Mouse (Mus musculus): ENCODE results near the gene Slc10a1. TPM values are rescaled to one million over a fixed set of nuclear protein-coding genes. Genes with fewer than 3 reads are reported as not detected.
"Not testable (repeated sequence)": the region's sequence is repeated elsewhere in the genome, so short reads cannot be mapped to it uniquely, and the experiment has no call there.

Slc10a1 gene
- total and polyA plus RNA-seq, 3 experiments: 0.12 to 0.18 TPM; not detected in 1

DNA sequence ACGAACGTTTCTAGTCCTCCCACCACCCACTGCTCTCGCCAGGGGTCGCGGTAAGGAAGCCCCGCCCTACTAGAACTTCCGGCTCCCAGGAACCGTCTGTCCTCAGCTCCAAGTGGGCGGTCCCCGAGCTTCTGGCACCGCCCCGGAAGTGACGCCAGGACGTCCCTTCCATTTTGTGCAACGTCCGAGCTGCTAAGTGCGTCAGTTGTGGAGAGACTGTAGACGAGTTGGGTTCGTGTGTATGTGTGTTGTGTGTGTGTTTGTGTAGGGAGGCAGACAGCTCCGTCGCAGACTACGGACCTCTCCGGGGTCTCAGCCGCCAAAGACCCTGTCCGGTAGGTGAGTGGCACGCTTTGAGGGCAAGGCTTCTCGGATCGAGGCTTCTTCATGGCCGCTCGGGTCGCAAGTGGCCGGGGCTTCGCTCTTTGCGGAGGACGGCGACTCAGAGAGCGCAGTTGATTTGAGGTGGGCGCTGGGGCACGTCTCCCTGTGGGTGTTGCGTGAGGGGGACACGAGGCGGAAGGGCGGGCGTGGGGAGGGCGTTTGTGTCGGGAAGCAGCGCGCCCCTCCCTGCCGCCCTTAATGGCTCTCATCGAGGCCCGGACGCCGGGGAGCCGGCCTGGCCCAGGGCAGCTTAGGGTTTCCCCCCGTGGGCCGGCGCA is 23.0 kb downstream of the Slc10a1 start, which contains the start of gene Srsf5 (continued):
- TF ChIP-seq MEF2A (IDR thresholded peaks at IDR 0.05; ENCODE audit: extremely low read depth, insufficient replicate concordance, low read depth, low read length, poor library complexity, severe bottlenecking) (no peak), BHLHE40 (IDR thresholded peaks at IDR 0.05; ENCODE audit: borderline replicate concordance, low read depth, low read length) (no peak), KAT2A (conservative IDR thresholded peaks at IDR 0.05; ENCODE audit: low read depth, low read length) (peak; percentile 51), NRF1 (IDR thresholded peaks at IDR 0.05; ENCODE audit: insufficient read depth, low read depth, low read length, poor library complexity, severe bottlenecking) (peak; percentile 44), SIN3A (IDR thresholded peaks at IDR 0.05; ENCODE audit: low read length) (peak; percentile 86), E2F4 (IDR thresholded peaks at IDR 0.05; ENCODE audit: borderline replicate concordance, low read depth, low read length) (no peak), POLR2A (IDR thresholded peaks at IDR 0.05; ENCODE audit: control insufficient read depth in 1 of 2, insufficient read depth in 1 of 2, low read depth in 1 of 2, low read length in 2 of 2, poor library complexity in 1 of 2) (peak; percentile 93 to 98), HCFC1 (IDR thresholded peaks at IDR 0.05; ENCODE audit: low read depth, low read length) (peak; percentile 87), MAZ (IDR thresholded peaks at IDR 0.05; ENCODE audit: low read depth, low read length) (peak; percentile 40), CTCF (IDR thresholded peaks at IDR 0.05 in 2 of 3, conservative IDR thresholded peaks at IDR 0.05 in 1 of 3; ENCODE audit: control insufficient read depth in 1 of 3, insufficient read depth in 1 of 3, low read depth in 2 of 3, low read length in 3 of 3, poor library complexity in 1 of 3, severe bottlenecking in 1 of 3) (peak in 1 of 3 experiments; percentile 17; a peak in 1 of 6 replicates), USF1 (IDR thresholded peaks at IDR 0.05; ENCODE audit: low read depth, low read length) (no peak), TBP (IDR thresholded peaks at IDR 0.05; ENCODE audit: low read depth, low read length) (peak; percentile 97), GABPA (IDR thresholded peaks at IDR 0.05; ENCODE audit: low read depth, low read length) (no peak), RAD21 (IDR thresholded peaks at IDR 0.05; ENCODE audit: low read depth, low read length) (no peak), NELFE (IDR thresholded peaks at IDR 0.05; ENCODE audit: low read depth, low read length) (peak; percentile 99), GATA1 (IDR thresholded peaks at IDR 0.05; ENCODE audit: low read depth, low read length) (no peak), ZMIZ1 (IDR thresholded peaks at IDR 0.05; ENCODE audit: low read depth, low read length) (peak; percentile 98), ZNF384 (IDR thresholded peaks at IDR 0.05; ENCODE audit: low read depth, low read length) (no peak), MYB (IDR thresholded peaks at IDR 0.05; ENCODE audit: low read depth, low read length) (peak; percentile 28; the same call in 1 of the 2 replicates), SMC3 (IDR thresholded peaks at IDR 0.05; ENCODE audit: low read depth, low read length) (no peak), JUND (IDR thresholded peaks at IDR 0.05; ENCODE audit: low read depth, low read length) (no peak), UBTF (IDR thresholded peaks at IDR 0.05; ENCODE audit: borderline replicate concordance, insufficient read depth, low read depth, low read length) (0 out of 2 replicates have a peak, but pooled peaks have one; percentile 46)

DNA sequence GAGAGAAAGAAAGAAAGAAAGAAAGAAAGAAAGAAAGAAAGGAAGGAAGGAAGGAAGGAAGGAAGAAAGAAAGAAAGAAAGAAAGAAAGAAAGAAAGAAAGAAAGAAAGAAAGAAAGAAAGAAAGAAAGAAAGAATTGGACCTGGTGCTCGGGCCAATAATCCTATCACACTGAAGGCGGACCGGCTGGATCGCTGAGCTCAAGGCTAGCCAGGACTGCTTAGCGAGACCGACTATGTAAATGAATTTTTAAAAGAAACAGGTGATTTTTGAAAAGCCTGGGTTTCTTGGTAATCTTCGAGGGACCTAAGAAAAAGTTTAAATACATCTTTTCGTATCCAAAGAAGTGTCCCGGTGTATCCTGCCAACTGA is 23.6 kb downstream of the Slc10a1 start:
- DNase-seq (ENCODE audit: low read depth, low spot score); H3K9me3 ChIP-seq (replicated peaks; ENCODE audit: insufficient read depth, low read length); H3K27me3 ChIP-seq (ENCODE audit: control insufficient read depth in 1 of 2, insufficient read depth in 2 of 2, low read length in 2 of 2): not testable (repeated sequence)
- peak overlapping the region; percentile 96 for H3K27ac ChIP-seq (ENCODE audit: control insufficient read depth, low read depth, low read length)
- H3K4me1 ChIP-seq (ENCODE audit: control insufficient read depth in 1 of 2, insufficient read depth in 2 of 2, low read length in 2 of 2): peaks cover 5 to 19% of the 10 kb centered on the region in 2 experiments; a peak in 3 of 4 replicates
- H3K9ac ChIP-seq (ENCODE audit: control insufficient read depth, low read depth, low read length, poor library complexity, severe bottlenecking): peak overlapping the region; percentile 77
- H3K36me3 ChIP-seq (ENCODE audit: control insufficient read depth in 1 of 2, insufficient read depth in 2 of 2, low read length in 2 of 2): peaks cover 28 to 46% of the 10 kb centered on the region in 2 experiments
- peaks cover 32% of the 10 kb centered on the region for H3K79me2 ChIP-seq (ENCODE audit: control insufficient read depth, insufficient read depth, low read length, poor library complexity)
- H3K4me3 ChIP-seq (ENCODE audit: control insufficient read depth in 1 of 2, insufficient read depth in 1 of 2, low read depth in 2 of 2, low read length in 2 of 2): peak overlapping the region; percentile 65 to 72

All from MEL (cell line).